Mouse (Mus musculus) natural killer cell, adult 2 months (primary cell): ENCODE results near the gene Tmem63c.

Experiments used
- DNase-seq, 2 experiments: peaks; one replicate each; pipeline ENCODE4 v3.0.0; 2022; ENCODE audit warnings: low spot score in 2 of 2

The Tmem63c gene

GRCm38 (mm10) chr12:87021040-87021439 lies at the start of gene Tmem63c:
Gene Tmem63c (plus strand): TSS chr12:87021340.
- no peak for DNase-seq

- DNase-seq: no peak
Measured at GRCm38 (mm10) chr12:86973216-86973615, 47.9 kb upstream of the Tmem63c start.

GRCm38 (mm10) chr12:86973706-86974105 lies 47.4 kb upstream of the Tmem63c start:
- DNase-seq: no peak

- peak; percentile 70 to 76 for DNase-seq
Measured at GRCm38 (mm10) chr12:86974387-86975288, 46.5 kb upstream of the Tmem63c start.

- no peak for DNase-seq
Measured at GRCm38 (mm10) chr12:86975761-86976160, 45.4 kb upstream of the Tmem63c start.

- DNase-seq: no peak
Measured at GRCm38 (mm10) chr12:86976511-86977168, 44.5 kb upstream of the Tmem63c start.

GRCm38 (mm10) chr12:86977833-86978232 lies 43.3 kb upstream of the Tmem63c start:
- no peak for DNase-seq

GRCm38 (mm10) chr12:86981180-86981579 lies 40.0 kb upstream of the Tmem63c start:
- no peak for DNase-seq

- peak; percentile 12 to 23 for DNase-seq
Measured at GRCm38 (mm10) chr12:86983470-86984193, 37.5 kb upstream of the Tmem63c start.

- DNase-seq: no peak
Measured at GRCm38 (mm10) chr12:86984194-86984555, 37.0 kb upstream of the Tmem63c start.

- DNase-seq: no peak
Measured at GRCm38 (mm10) chr12:86986562-86986961, 34.6 kb upstream of the Tmem63c start.

GRCm38 (mm10) chr12:86988227-86988626 lies 32.9 kb upstream of the Tmem63c start:
- DNase-seq: no peak

- DNase-seq: no peak
Measured at GRCm38 (mm10) chr12:86989378-86989777, 31.8 kb upstream of the Tmem63c start.

- no peak for DNase-seq
Measured at GRCm38 (mm10) chr12:86989890-86990754, 31.0 kb upstream of the Tmem63c start, which contains the start of gene Zdhhc22. Gene Zdhhc22 (minus strand): TSS chr12:86990430.

GRCm38 (mm10) chr12:86990755-86991110 lies 30.4 kb upstream of the Tmem63c start:
- DNase-seq: no peak

- DNase-seq: no peak
Measured at GRCm38 (mm10) chr12:86994166-86994565, 27.0 kb upstream of the Tmem63c start.

GRCm38 (mm10) chr12:86994776-86995175 lies 26.4 kb upstream of the Tmem63c start:
- no peak for DNase-seq

GRCm38 (mm10) chr12:86995931-86996330 lies 25.2 kb upstream of the Tmem63c start:
- DNase-seq: no peak

- DNase-seq: no peak
Measured at GRCm38 (mm10) chr12:86998699-86999098, 22.4 kb upstream of the Tmem63c start.

- DNase-seq: no peak
Measured at GRCm38 (mm10) chr12:86999283-86999820, 21.8 kb upstream of the Tmem63c start.
